Mouse (Mus musculus) brain, embryonic 14.5 days (tissue): Measurements from ENCODE around the gene Ahdc1.

ENCODE experiments used
- CTCF ChIP-seq: fragments of 200-500 bp; IDR thresholded peaks from 2 replicates; pipeline ENCODE4 v1.5.1; 2012; ENCODE audit warnings: inconsistent platforms, mild to moderate bottlenecking, moderate library complexity, borderline replicate concordance; ENCODE audit not compliant: insufficient read depth, insufficient read length; ENCODE audit errors: extremely low read depth
- POLR2A ChIP-seq: fragments of 200-500 bp; IDR thresholded peaks from 2 replicates; pipeline ENCODE4 v1.6.1; 2012; ENCODE audit warnings: mild to moderate bottlenecking, inconsistent platforms, borderline replicate concordance; ENCODE audit not compliant: poor library complexity, insufficient read depth, insufficient read length, severe bottlenecking; ENCODE audit errors: extremely low read depth

GRCm38 (mm10) chr4:132963436-132963835, 47.6 kb upstream of the Ahdc1 start:
- TF ChIP-seq POLR2A (no peak), CTCF (no peak)
